Mouse (Mus musculus) ovary, adult 2 months (tissue): Measurements from ENCODE around the gene H2-D1. TPM values are rescaled to one million over a fixed set of nuclear protein-coding genes. Genes with fewer than 3 reads are reported as not detected.

Source experiments
- polyA plus RNA-seq: library from polyadenylated mRNA; depleted of rRNA; stranded (reverse); fragments of >200 nt; gene quantifications from 2 replicates; pipeline ENCODE4 v1.2.3, GENCODE M21; 2012; rRNA removed

H2-D1 gene
- polyA plus RNA-seq: 422 and 558 TPM in 2 replicates

GRCm38 (mm10) chr17:35262664-35263522, at the start of gene H2-D1:
Gene H2-D1 (plus strand): TSS chr17:35262730.

GRCm38 (mm10) chr17:35220156-35220952, 42.2 kb upstream of the H2-D1 start, which contains the start of gene Gm16181:
Gene Gm16181 (plus strand): TSS chr17:35220834.

DNA sequence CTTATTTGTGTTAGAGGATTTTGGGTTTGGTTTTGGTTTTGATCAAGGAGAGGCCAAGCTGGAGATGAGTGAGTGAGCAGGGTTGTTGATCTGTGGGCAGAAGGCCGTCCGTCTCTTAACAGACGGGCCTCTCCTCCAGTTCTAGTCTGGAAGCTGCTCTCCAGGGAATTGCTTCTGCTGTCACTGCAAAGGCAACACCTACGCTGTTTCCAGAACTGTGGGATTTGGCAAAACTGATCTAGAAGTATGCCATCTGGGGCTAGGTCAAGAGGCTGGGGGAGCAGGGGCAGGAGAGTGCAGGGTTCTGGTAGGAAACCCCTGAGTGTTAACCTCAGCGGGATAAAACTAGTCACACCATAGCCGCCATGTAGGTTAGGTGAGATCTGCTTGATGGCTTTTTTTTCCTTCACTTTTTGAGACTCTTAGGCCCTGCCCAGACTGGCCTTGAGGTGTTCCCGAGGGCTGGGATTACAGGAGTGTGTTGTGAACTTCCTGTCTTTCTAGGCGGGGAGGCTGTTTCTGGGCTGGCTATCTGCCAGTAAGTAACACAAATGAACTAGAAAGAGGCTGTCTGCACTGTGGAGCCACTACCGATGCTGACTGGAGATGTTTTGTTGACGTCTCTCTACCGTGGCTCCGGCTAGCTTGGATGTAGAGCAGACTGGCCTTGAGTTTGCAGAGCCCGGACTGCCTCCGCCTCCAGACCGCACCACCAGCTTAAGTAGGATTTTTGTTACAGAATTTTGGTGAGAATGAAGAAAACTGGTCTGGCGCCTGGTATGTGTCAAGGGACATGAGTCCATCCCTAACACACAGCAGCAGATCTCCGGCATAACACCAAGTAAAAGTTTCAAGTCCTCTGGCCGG, 29.2 kb upstream of the H2-D1 start, which contains the start of gene Atp6v1g2:
Gene Atp6v1g2 (plus strand): TSS at position 547 of the 867 bp plus-strand sequence.

DNA sequence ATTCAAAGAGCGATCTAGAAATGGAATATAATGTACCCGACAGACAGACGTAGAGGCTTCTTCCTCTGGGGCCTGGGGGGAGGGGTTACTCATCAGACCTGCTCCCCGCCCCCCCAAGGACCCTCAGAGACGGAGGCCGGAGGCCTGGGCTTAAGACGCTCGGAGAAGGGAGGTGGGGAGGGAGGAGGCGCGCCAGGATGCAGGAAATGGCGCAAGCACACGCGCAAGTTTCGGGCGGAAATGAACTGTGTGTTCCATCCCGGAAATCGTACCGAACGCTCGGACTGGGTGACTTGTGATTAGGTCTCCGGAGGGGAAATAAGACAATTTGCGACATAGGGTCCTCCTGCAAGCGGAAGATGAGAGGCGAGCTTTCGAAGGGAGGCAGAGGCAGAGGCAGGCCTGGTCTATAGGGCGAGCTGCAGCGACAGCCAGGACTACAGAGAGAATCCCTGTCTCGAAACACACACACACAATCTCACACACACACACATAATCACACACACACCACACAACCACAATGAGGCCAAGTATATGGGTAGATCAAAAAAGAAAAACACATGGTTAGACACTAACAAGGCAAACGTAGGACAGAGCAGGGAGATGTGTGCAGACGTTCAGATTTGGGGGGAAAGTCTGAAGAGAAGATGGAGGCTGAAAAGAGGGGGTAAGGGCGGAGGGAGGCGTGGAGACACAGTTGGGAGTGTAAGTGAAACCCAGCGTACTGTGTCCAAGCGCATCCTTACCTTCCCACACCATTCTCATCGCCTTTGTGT, 26.7 kb upstream of the H2-D1 start, which contains the start of gene Nfkbil1:
Gene Nfkbil1 (minus strand): TSS at position 179 of the 776 bp plus-strand sequence.

DNA sequence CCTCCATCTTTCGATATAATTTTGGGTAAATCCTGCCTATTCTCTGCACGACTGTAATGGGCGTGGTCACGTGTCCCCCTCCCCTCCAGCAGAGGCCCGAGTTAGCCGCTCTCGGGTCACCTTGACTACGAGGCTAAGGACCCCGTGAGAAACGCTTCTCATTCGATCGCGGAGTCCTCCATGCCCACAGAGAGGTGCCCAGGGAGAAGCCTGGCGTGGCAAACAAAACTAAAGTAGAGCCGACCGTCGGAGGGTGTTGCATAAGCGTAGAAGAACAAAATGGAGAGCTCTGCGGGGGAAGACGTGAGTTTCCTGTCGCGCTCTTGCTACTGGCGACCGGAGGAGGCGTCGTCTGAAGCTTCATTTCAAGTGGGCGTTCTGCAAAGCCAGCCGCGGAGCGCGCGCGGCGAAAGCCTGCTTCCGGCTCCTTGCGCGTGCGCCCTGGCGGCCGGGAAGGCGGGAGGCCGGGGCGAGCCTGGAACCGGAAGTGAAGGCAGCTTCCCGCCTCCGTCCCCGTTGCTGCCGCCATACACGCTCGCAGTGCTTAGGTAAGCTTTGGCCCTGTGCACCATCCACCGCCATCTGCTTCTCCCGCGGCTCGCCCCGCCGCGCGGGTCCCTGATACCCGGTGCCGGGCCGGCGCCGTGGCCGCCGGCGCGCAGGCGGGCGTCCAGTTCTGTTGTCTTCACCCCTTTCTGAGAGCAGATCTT, 21.1 kb upstream of the H2-D1 start, which contains the start of gene Ddx39b:
Gene Ddx39b (plus strand): TSS at position 442 of the 710 bp plus-strand sequence.

Other genes starting within 250 kb of the H2-D1 start
- 1.6 and 1.7 TPM in 2 replicates for gene Vwa7, start 246.2 kb upstream of the H2-D1 start, polyA plus RNA-seq
- gene Sapcd1, start 234.7 kb upstream of the H2-D1 start, polyA plus RNA-seq: 2.2 and 3.1 TPM in 2 replicates
- gene Msh5, start 216.0 kb upstream of the H2-D1 start, polyA plus RNA-seq: 2.8 and 3.2 TPM in 2 replicates
- gene Clic1, start 212.8 kb upstream of the H2-D1 start, polyA plus RNA-seq: 134 and 150 TPM in 2 replicates
- 113 and 116 TPM in 2 replicates for gene Ddah2, start 203.7 kb upstream of the H2-D1 start, polyA plus RNA-seq
- not detected in 2 replicates for gene Ly6g6c, start 197.3 kb upstream of the H2-D1 start, polyA plus RNA-seq
- gene Mpig6b, start 196.5 kb upstream of the H2-D1 start, polyA plus RNA-seq: 0.25 and 0.36 TPM in 2 replicates
- gene Ly6g6e, start 185.8 kb upstream of the H2-D1 start, polyA plus RNA-seq: 13.7 and 17.0 TPM in 2 replicates
- gene Ly6g6d, start 184.7 kb upstream of the H2-D1 start, polyA plus RNA-seq: 7.4 and 8.5 TPM in 2 replicates
- gene Ly6g6f, start 177.1 kb upstream of the H2-D1 start, polyA plus RNA-seq: not detected in 2 replicates
- 223 and 260 TPM in 2 replicates for gene Abhd16a, start 173.5 kb upstream of the H2-D1 start, polyA plus RNA-seq
- not detected in 2 replicates for gene Ly6g5c, start 154.5 kb upstream of the H2-D1 start, polyA plus RNA-seq
- 1.5 and 2.3 TPM in 2 replicates for gene Ly6g5b, start 147.3 kb upstream of the H2-D1 start, polyA plus RNA-seq
- gene Gpank1, start 141.3 kb upstream of the H2-D1 start, polyA plus RNA-seq: 17.4 and 20.2 TPM in 2 replicates
- gene Csnk2b, start 140.7 kb upstream of the H2-D1 start, polyA plus RNA-seq: 246 and 449 TPM in 2 replicates
- 7.9 and 13.4 TPM in 2 replicates for gene D17H6S53E, start 136.4 kb upstream of the H2-D1 start, polyA plus RNA-seq
- 0.16 and 0.37 TPM in 2 replicates for gene Apom, start 130.7 kb upstream of the H2-D1 start, polyA plus RNA-seq
- 379 and 401 TPM in 2 replicates for gene Bag6, start 127.6 kb upstream of the H2-D1 start, polyA plus RNA-seq
- gene Prrc2a, start 97.8 kb upstream of the H2-D1 start, polyA plus RNA-seq: 592 and 637 TPM in 2 replicates
- 1.4 and 1.9 TPM in 2 replicates for gene Aif1, start 86.7 kb upstream of the H2-D1 start, polyA plus RNA-seq
- gene Lst1, start 74.3 kb upstream of the H2-D1 start, polyA plus RNA-seq: 15.6 and 19.9 TPM in 2 replicates
- 4.6 and 6.7 TPM in 2 replicates for gene Ltb, start 68.3 kb upstream of the H2-D1 start, polyA plus RNA-seq
- 0.62 and 0.77 TPM in 2 replicates for gene Tnf, start 60.7 kb upstream of the H2-D1 start, polyA plus RNA-seq
- 0.16 and 0.36 TPM in 2 replicates for gene Lta, start 57.4 kb upstream of the H2-D1 start, polyA plus RNA-seq
- gene Gm16181, start 41.9 kb upstream of the H2-D1 start, polyA plus RNA-seq: not detected in 2 replicates
- 6.9 and 13.4 TPM in 2 replicates for gene Atp6v1g2, start 29.1 kb upstream of the H2-D1 start, polyA plus RNA-seq
- gene Nfkbil1, start 26.9 kb upstream of the H2-D1 start, polyA plus RNA-seq: 42.9 and 64.2 TPM in 2 replicates
- gene Ddx39b, start 21.0 kb upstream of the H2-D1 start, polyA plus RNA-seq: 360 and 468 TPM in 2 replicates
- not detected in 2 replicates for gene H2-Q1, start 57.7 kb downstream of the H2-D1 start, polyA plus RNA-seq
- 1.3 and 2.0 TPM in 2 replicates for gene H2-Q2, start 79.5 kb downstream of the H2-D1 start, polyA plus RNA-seq
- gene H2-Q4, start 116.9 kb downstream of the H2-D1 start, polyA plus RNA-seq: 77.6 and 85.0 TPM in 2 replicates
- 20.9 and 39.7 TPM in 2 replicates for gene H2-Q6, start 162.1 kb downstream of the H2-D1 start, polyA plus RNA-seq
- gene H2-Q7, start 176.4 kb downstream of the H2-D1 start, polyA plus RNA-seq: 52.3 and 110 TPM in 2 replicates
- 23.2 and 37.6 TPM in 2 replicates for gene H2-Q10, start 207.4 kb downstream of the H2-D1 start, polyA plus RNA-seq
- gene Pou5f1, start 243.3 kb downstream of the H2-D1 start, polyA plus RNA-seq: 4.1 and 4.2 TPM in 2 replicates